Mouse (Mus musculus) left cerebral cortex, postnatal 25 days (tissue): ENCODE measurements around the gene Mgat5b. TPM values are rescaled to one million over a fixed set of nuclear protein-coding genes. Genes with fewer than 3 reads are reported as not detected.

Experiments
- DNase-seq, 2 experiments: peaks; one replicate each; pipeline ENCODE4 v3.0.0; 2022; ENCODE audit warnings: low spot score in 2 of 2, mixed read lengths in 1 of 2
- intact Hi-C: fragments of 180-260 bp; cut with DNase I; formaldehyde crosslinking; loops from one replicate; pipeline ENCODE4 v1.15.1; 2025
- total RNA-seq, 2 experiments: library from RNA; stranded (reverse); gene quantifications; 2 replicates each; pipeline ENCODE4 v1.2.3; 2021

The Mgat5b gene
- total RNA-seq, 2 experiments from 2014 or later = 77.5 to 79.8 TPM

- DNase-seq = peak; percentile 86 to 94
- intact Hi-C loops = loop anchor here (1.0 kb wide), 1 partner anchor 100 kb away; the partner anchor contains the start of gene Mgat5b
These were observed 99.7 kb downstream of the Mgat5b start for GRCm38 (mm10) chr11:117018410-117018809.

- DNase-seq = no peak
- intact Hi-C loops = no loop called here
These were observed 102.4 kb downstream of the Mgat5b start for GRCm38 (mm10) chr11:117021026-117021425.

GRCm38 (mm10) chr11:117023537-117023936 is 104.9 kb downstream of the Mgat5b start:
- no peak for DNase-seq
- intact Hi-C loops = no loop called here

GRCm38 (mm10) chr11:117027681-117028080 is 109.0 kb downstream of the Mgat5b start:
- intact Hi-C loops = no loop called here
- no peak for DNase-seq

- peak; percentile 59 to 90 for DNase-seq
- intact Hi-C loops = no loop called here
These were observed 110.4 kb downstream of the Mgat5b start for GRCm38 (mm10) chr11:117028861-117029568.

GRCm38 (mm10) chr11:117029569-117029955 is 110.9 kb downstream of the Mgat5b start:
- intact Hi-C loops = no loop called here
- no peak for DNase-seq

- DNase-seq = peak in 1 of 2 experiments; percentile 30
- intact Hi-C loops = no loop called here
These were observed 111.4 kb downstream of the Mgat5b start for GRCm38 (mm10) chr11:117030018-117030417.

- peak; percentile 69 to 79 for DNase-seq
- intact Hi-C loops = no loop called here
These were observed 111.9 kb downstream of the Mgat5b start for GRCm38 (mm10) chr11:117030471-117031101.

- intact Hi-C loops = no loop called here
- DNase-seq = peak; percentile 52 to 63
These were observed 112.6 kb downstream of the Mgat5b start for GRCm38 (mm10) chr11:117031249-117031648.

GRCm38 (mm10) chr11:117035661-117036336 is 117.1 kb downstream of the Mgat5b start:
- intact Hi-C loops = no loop called here

More at GRCm38 (mm10) chr11:117035661-117036336, 117.1 kb downstream of the Mgat5b start:
- no peak for DNase-seq

Other genes starting within 250 kb of the Mgat5b start
- not detected for gene St6galnac1, start 143.4 kb upstream of the Mgat5b start, total RNA-seq
- gene Mxra7, start 90.8 kb upstream of the Mgat5b start, total RNA-seq = 10 to 100 TPM; 10.4 to 15.9 TPM
- gene Mettl23, start 75.6 kb upstream of the Mgat5b start, total RNA-seq = 10 to 100 TPM; 28.6 to 29.7 TPM
- 10 to 100 TPM; 34.0 TPM for gene Jmjd6, start 75.4 kb upstream of the Mgat5b start, total RNA-seq
- 10 to 100 TPM; 35.2 to 49.6 TPM for gene Mfsd11, start 66.4 kb upstream of the Mgat5b start, total RNA-seq
- gene Srsf2, start 65.8 kb upstream of the Mgat5b start, total RNA-seq = 100 to 1,000 TPM; 137 to 140 TPM
- 100 to 1,000 TPM; 174 to 208 TPM for gene Sec14l1, start 196.3 kb downstream of the Mgat5b start, total RNA-seq